Mouse (Mus musculus): ENCODE results near the gene Sgtb.

Sgtb gene

DNA sequence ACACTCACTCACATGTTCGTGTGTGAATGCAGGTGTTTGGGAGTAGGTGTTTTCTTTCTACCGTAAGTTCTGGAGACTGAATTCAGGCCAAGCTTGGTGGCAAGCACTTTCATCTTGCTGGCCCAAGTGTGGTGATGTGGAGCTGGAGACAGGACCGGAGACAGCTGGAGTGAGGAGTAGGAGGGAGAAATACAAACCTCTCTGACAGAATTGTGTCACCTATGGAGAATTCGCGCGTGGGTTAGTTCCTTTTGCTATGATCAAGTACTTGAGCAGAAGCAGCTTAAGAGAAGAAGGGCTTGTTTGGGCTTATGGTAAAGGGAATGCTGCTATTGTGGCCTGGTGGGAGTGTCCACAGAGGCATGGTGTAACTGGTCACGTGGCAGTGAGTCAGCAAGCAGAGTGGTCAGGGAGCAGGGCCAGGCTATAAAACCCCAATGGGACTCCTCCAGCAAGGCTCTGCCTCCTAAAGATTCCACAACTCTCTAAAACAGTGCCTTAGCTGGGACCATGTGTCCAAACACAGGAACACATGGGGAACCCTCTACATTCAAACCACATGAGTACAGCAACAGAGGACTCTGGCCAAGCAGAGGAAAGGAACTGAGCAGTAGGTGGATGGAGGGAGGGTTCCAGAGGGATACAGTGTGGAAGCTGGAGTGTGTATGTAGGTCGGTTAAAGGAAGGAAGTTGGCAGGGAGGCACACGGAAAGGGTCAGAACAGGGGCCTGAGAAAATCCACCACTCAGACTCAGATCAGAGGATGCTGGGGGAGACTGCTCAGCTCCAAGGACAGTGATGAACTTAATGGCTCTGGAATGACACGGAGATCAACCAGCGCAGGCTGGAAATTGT lies 14.8 kb upstream of the Sgtb start:
- no peak for TF ChIP-seq GATA4 (IDR thresholded peaks at IDR 0.05; ENCODE audit: insufficient replicate concordance, low read length)

DNA sequence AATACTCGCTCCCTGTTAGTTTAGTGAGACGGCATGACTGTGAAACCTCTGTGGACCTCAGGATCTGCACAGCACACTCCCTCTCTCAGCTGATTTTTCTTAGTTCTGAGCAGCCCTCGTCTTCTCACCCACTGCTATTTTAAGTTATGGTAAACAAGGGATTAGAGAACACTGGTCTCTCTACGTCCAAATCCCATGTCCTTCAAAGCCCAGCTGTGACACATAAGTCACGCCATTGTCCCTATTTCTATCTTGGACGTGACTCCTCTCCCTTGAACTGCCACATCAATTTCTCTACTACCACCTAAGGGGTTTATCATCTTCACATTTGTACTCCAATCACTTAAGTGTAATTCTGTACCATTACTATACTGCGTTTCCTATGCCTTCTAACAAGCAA lies 13.6 kb upstream of the Sgtb start:
- TF ChIP-seq GATA4 (IDR thresholded peaks at IDR 0.05; ENCODE audit: insufficient replicate concordance, low read length) = no peak

DNA sequence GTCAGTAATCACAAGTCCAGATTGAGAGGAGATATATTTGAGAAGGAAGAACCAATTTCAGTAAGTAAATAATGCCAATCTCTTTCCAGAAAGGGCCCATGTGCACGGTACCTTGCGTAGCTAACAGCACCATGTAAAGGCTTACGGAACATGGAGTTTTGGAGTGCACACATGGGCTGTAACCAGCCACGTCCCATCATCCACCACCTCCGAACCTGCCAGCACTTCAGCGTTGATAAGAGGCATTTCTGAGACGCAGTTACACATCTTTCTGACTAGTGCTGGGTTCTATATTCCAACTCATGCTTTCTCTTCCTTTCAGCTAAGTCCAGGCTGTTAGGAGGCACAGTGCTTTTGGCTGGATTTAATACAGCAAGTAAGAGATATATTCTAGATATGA lies 12.4 kb upstream of the Sgtb start:
- no peak for TF ChIP-seq GATA4 (IDR thresholded peaks at IDR 0.05; ENCODE audit: insufficient replicate concordance, low read length)

DNA sequence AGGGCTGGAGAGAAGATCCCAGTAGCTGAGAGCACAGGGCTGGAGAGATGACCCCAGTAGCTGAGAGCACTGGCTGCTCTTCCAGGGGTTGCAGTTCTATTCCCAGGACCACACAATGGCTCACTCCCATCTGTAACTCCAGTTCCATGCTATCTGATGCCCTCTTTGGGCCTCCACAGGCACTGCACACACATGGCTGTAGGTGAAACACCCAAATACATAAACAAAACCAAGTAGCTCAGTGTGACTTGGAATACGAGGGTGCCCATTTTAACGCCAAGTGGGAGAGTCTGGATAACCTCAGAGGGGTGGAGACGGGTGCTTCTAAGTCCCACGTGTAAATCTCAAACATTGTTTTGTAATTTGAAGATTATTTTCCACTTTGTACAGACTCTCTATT lies 9.1 kb upstream of the Sgtb start:
- no peak for TF ChIP-seq GATA4 (IDR thresholded peaks at IDR 0.05; ENCODE audit: insufficient replicate concordance, low read length)

DNA sequence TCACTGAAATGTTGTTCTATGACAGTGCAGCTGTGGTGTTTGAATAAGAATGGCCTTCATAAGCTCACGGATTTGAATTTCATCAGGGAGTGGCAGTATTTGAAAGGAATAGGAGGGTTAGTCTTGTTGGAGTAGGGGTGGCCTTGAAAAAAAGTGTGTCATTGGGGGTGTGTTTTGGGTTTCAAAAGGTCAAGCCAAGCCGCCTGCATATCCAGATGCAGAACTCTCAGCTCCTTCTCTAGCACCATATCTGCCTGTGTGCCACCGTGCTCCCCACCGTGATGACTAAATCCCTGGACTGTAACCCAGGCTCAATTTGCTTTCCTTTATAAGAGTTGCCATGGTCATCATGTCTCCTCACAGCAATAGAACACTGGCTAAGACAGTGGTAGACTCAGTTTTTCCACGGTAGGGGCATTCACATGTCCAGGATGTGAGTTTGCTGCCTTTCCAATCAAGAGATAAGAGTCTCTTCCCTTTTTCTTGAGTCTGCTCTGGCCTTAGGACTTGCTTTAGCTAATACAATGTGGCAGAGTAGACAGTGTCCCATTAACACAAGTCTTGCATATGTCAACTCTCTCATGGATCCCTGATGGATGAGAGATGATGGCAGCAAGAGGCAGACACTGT lies 7.8 kb upstream of the Sgtb start:
- TF ChIP-seq GATA4 (IDR thresholded peaks at IDR 0.05; ENCODE audit: insufficient replicate concordance, low read length) = no peak

DNA sequence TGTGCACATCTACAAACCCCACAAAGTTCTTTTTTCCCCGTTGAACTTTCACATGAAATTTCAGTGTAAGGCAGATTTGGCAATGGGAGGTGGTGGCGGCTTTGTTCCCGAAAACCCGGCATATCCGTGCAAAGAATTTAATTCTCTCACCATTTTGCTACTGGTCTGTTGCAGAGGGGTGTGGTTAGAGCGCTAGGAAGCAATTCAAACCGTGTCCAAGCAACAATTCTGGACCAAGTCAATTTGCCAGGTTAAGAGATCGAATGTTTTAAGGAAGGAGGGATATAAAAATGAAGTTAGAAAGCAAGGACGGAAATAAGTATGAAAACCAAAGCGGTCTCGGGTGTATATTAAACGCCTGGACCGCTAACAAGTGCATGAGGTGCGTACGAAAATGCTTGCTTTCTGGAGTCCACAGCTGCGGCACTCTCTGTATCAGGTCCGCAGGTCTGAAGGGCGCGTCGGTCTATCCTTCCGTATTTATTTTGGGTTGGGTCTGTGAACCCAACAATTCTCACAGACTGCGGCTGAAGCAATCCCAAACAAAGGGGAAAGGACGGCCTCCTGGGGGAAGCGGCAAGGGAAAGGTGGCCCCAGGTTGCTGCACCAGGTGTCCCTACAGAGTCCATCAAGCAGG lies 772 bp upstream of the Sgtb start:
- no peak for TF ChIP-seq GATA4 (IDR thresholded peaks at IDR 0.05; ENCODE audit: insufficient replicate concordance, low read length)

DNA sequence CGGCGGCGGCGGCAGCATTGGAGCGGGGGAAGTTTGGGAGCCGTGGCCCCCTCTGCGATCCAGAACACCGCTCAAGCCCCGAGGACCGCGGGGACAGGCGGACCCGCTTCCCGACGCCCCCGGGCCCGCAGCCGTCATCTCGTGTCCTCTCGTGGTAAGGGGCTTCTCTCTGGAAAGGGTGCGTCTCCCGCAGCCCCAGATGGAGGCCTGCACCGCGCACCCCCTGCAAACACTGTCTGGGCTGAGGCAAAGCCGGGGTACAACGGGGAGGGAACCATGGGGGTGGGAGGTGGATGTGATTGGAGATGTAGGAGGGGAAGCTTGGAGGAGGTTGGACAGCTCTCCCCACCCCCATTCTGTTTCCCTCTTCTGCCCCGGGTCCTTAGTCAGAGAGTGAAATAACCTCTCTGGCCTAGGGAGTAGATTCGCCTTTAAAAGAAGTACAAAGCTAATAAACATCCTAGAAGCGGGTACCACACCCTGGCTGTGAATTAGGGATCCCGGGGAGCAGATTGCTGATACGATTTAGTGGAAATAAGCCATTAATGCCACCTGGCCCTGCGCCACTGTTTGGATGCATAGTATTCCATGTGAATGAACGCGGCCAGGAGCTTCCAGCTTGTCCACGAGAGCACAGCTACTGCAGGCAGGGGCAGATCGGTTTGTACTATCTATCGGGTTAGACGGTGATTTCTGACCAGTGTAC lies 428 bp downstream of the Sgtb start:
- TF ChIP-seq GATA4 (IDR thresholded peaks at IDR 0.05; ENCODE audit: insufficient replicate concordance, low read length) = no peak

DNA sequence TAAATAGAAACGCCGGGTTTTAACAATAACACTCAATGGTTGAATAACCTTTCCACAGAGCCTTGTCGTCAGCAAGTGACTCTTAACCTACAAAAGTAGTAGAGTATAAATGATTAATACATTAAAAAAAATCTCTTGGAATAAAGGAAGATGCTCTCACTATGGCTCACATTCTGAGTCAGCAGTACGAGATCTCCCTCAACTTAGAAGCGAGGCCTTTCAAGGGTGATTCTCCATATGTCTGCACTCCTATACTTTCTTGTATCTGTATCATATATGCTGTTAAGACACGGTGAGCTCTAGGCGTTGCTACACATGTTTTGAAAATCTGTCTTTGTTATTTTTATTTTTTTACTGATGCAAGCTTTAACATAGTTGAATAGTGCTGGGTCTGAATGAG lies 985 bp downstream of the Sgtb start:
- TF ChIP-seq GATA4 (IDR thresholded peaks at IDR 0.05; ENCODE audit: insufficient replicate concordance, low read length) = no peak

DNA sequence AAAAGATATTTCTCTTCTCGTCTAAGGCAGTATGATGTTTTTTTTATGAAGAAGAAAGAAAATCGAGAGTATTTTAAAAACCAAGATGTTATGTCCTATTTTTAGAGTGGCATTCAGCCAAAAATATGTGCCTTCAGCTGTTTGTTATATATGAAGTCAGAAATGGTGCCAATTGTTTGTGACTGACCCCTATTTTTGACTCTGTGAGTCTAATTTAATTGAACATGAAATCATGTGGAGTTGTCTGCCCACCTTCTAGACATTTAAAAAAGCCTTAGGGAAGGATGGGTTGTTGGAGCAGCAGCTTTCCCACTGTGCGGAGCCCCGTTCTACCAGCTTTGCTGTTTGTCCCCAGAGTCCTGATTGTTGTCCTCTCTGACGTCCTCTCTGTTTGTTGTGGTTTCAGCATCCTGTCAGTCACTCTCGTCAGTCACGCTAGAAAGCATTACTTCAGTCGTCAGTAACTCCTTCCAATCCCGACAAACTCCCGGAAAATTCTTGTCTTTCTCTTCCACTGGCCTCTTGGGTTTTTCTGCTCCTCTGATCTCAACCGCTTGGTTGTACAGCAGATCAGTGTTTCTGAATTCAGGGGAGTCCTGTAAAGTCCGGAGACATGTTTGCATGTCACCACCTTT lies 2.8 kb downstream of the Sgtb start:
- TF ChIP-seq GATA4 (IDR thresholded peaks at IDR 0.05; ENCODE audit: insufficient replicate concordance, low read length) = no peak

DNA sequence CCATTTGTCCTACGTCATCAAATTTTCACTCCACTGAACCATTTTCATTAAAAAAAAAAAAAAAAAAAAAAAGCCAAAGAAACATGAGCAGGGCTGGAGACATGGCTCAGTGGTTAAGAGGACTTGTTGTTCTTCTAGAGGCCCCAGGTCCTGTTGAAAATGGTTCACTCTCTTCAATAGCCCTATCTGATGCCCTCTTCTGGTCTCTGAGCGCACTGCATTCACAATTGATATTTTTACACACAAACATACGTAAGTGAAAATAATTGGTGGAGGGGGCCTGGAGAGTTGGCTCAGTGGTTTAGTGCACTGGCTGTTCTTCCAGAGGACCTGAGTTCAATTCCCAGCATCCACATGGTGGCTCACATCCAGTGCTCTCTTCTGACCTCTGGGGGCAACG lies 4.2 kb downstream of the Sgtb start:
- TF ChIP-seq GATA4 (IDR thresholded peaks at IDR 0.05; ENCODE audit: insufficient replicate concordance, low read length) = no peak

DNA sequence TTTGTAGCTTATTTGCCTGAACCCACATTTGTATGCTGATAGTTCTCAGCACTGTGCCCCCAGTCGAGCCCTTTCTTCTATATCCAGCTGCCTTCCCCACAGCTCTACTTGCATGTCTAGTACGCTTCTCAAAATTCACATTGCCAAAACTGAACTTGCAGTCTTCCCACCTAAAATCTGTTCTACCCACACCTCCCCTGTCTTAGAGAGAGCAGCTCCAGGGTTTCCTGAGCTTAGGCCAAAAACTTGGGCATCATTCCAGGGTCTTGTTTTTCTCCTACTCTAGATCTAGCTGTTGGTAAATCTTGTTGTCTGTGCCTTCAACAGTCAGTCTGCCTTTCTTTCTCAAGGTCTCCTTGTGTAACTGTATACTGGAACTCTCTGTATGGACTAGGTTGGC lies 5.3 kb downstream of the Sgtb start:
- no peak for TF ChIP-seq GATA4 (IDR thresholded peaks at IDR 0.05; ENCODE audit: insufficient replicate concordance, low read length)

DNA sequence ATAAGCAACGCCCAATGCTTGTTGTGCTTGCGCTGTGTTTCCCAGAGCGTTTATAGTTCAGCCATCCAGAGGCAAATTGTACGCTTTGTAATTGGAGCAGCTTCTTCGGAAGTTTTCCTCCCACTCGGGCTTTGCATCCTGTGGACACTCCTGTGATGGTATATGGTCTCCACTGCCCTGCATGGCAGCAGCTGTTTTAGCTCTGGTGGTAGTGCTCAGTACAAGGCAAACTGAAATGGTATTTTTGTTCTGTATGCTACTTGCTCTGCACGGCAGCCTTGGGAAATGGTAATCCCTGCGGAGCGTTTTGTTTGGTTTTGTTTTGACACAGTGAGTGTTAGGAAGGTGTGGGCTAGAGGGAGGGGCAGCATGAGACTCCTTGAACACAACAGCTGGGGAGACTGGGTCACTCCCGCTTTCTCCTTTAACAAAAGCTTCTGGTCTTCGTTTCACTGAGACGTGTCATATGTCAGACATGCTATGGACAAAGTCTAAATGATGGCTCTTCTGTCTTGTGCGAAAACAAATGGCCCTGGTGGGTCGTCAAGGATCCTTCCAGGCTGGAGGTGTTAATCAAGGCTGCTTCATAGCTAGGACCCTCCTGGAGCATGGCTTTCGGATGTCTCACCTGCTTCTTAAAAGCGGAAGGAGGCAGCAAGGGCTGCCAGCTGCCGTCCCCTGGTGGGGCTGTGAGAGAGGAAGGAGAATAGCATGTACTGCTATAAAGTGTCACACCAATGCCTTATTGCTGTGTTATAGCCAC lies 12.7 kb downstream of the Sgtb start:
- TF ChIP-seq GATA4 (IDR thresholded peaks at IDR 0.05; ENCODE audit: insufficient replicate concordance, low read length) = no peak

DNA sequence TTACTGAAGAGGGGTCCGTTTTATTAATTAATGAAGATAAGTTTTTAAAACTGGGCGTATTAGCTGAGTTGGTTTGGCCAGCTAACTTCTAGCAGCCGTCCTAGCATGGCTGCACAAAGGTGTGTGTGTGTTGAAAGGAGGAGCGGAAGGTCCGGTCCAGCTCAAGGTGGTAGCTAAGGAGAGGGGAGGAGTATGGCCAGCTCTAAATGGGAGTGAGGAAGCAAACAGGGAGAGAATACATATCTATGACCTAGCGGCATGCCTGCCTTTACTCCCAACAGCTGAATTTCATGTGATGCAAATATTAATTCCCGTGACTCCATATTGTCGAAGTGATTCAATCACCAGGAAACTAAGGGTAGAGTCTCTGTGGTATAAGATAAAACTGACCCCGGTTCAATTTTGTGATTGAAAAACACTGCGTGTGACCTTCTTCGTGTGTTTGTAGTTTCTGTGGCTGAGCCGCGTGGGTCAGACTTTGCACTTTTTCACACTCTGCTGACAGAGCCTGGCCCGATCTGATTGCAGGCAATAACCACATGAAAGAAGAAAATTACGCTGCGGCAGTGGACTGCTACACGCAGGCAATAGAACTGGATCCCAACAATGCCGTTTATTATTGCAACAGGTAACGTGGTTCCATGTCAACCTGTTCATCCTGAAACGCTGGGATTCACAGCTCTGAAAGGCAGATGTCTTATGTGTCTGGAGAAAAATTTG lies 14.3 kb downstream of the Sgtb start:
- no peak for TF ChIP-seq GATA4 (IDR thresholded peaks at IDR 0.05; ENCODE audit: insufficient replicate concordance, low read length)

DNA sequence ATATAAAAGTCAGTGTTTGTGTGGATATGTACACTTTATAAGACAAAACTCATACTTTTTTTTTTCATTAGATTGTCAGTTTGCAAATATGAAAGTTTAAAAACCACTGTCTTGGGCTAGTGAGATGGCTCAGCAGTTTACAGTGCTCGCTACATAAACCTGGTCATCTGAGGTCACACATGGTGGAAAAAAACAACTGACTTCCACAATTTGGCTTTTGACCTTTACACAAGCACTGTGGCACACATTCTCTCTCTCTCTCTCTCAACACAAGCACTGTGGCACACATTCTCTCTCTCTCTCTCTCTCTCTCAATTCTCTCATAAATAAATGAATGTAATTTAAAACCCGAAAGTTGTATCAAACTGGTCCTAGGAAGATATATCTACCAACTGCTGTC lies 23.0 kb downstream of the Sgtb start:
- TF ChIP-seq GATA4 (IDR thresholded peaks at IDR 0.05; ENCODE audit: insufficient replicate concordance, low read length) = no peak

All from liver, adult (tissue).